Comparison of ENCODE assay signal across 8 mouse cellular contexts in the genomic region with DNA sequence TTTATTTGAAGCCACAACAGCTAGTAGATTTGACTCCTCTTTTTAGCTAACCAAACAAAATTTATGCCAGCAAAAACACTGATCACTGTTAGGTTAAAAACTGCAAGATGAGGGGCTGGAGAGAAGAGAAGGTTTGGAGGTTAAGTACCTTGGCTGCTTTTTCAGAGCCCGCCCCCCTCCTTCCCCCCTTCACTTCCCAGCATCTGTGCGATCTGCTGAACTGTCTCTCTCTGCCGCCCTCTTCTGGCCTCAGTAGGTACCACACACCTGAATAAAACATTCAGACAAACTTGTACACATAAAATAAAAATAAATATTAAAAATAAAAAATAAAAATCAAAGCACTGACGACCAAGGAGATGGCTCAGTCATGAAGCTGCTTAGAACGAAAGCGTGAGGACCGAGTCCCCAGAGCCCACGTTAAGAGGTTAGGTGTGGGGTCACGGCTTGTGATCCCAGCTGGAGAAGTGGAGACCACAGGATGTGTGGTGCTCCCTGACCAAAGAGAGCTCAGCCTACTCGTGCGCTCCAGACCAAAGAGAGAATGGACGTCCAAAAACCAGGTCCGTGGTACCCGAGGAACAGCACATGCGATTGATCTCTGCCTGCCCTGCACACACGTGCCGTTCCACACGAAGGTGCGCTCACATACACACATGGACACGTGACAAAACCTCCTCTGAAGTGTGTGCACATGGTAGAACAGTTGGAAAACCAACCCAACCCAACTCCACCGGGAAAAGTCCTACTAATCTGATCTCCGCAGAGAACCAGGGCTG. TPM values are rescaled to one million over a fixed set of nuclear protein-coding genes. Genes with fewer than 3 reads are reported as not detected.
DNase-seq lines count a peak whose midpoint lies in the region; ATAC-seq and TF ChIP-seq lines count a peak whose summit lies in the region.

No protein-coding gene starts in this region.

- H3K27ac ChIP-seq in hindbrain, embryonic 11.5 days (ENCODE audit: low read depth, low read length), result no peak overlapping the region
- no peak overlapping the region for H3K27ac ChIP-seq in hindbrain, embryonic 16.5 days (ENCODE audit: low read depth, low read length)
- H3K27ac ChIP-seq in embryonic fibroblast, embryonic 13.5 days (ENCODE audit: insufficient read depth, low read length), result no peak overlapping the region
- no peak overlapping the region for H3K27ac ChIP-seq in hindbrain, embryonic 12.5 days

- no peaks in the 10 kb centered on the region for H3K4me1 ChIP-seq in hindbrain, embryonic 11.5 days (replicated peaks; ENCODE audit: control insufficient read depth, insufficient read depth, low read length)
- peaks cover 4% of the 10 kb centered on the region for H3K4me1 ChIP-seq in hindbrain, embryonic 16.5 days (ENCODE audit: control insufficient read depth, insufficient read depth, low read depth, low read length)
- H3K4me1 ChIP-seq in embryonic fibroblast, embryonic 13.5 days (ENCODE audit: control insufficient read depth, insufficient read depth, low read length), result no peaks in the 10 kb centered on the region
- H3K4me1 ChIP-seq in hindbrain, embryonic 12.5 days, result peaks cover 8% of the 10 kb centered on the region

- no peak overlapping the region for H3K4me3 ChIP-seq in hindbrain, embryonic 11.5 days (ENCODE audit: low read depth, low read length)
- no peak overlapping the region for H3K4me3 ChIP-seq in hindbrain, embryonic 16.5 days (ENCODE audit: low read length)
- H3K4me3 ChIP-seq in embryonic fibroblast, embryonic 13.5 days (ENCODE audit: insufficient read depth, low read length), result no peak overlapping the region
- no peak overlapping the region for H3K4me3 ChIP-seq in hindbrain, embryonic 12.5 days

- TF ChIP-seq CTCF in embryonic fibroblast, embryonic 13.5 days (IDR thresholded peaks at IDR 0.05; ENCODE audit: borderline replicate concordance, insufficient read depth, low read length), result peak; percentile 19; the same call in 1 of the 2 replicates

- WGBS in hindbrain, embryonic 11.5 days, result 72% methylated on average over 22 of the region's 22 CpGs
- 73% methylated on average over 22 of the region's 22 CpGs for WGBS in hindbrain, embryonic 16.5 days
- 76% methylated on average over 22 of the region's 22 CpGs for WGBS in hindbrain, embryonic 12.5 days

- H3K36me3 ChIP-seq in hindbrain, embryonic 11.5 days (ENCODE audit: control insufficient read depth, insufficient read depth, low read length), result no peaks in the 10 kb centered on the region
- H3K36me3 ChIP-seq in hindbrain, embryonic 16.5 days (ENCODE audit: control insufficient read depth, insufficient read depth, low read length), result no peaks in the 10 kb centered on the region
- no peaks in the 10 kb centered on the region for H3K36me3 ChIP-seq in hindbrain, embryonic 12.5 days

- DNase-seq in hindbrain, embryonic 11.5 days (ENCODE audit: low spot score), result peak; percentile 71
- DNase-seq in urinary bladder, postnatal 25 days (ENCODE audit: low spot score), result peak; percentile 19
- DNase-seq in urinary bladder, adult 2 months (ENCODE audit: low spot score), result no peak
- DNase-seq in lung, postnatal 36 days, result peak; percentile 41

- H3K4me2 ChIP-seq in hindbrain, embryonic 11.5 days (replicated peaks; ENCODE audit: low read depth, low read length), result no peak overlapping the region
- no peak overlapping the region for H3K4me2 ChIP-seq in hindbrain, embryonic 16.5 days (ENCODE audit: low read length)
- no peak overlapping the region for H3K4me2 ChIP-seq in hindbrain, embryonic 12.5 days (replicated peaks)

- TF ChIP-seq POLR2A in embryonic fibroblast, embryonic 13.5 days (IDR thresholded peaks at IDR 0.05; ENCODE audit: low read depth, low read length), result no peak

- no peaks in the 10 kb centered on the region for H3K9me3 ChIP-seq in hindbrain, embryonic 11.5 days (ENCODE audit: control insufficient read depth, low read length)
- no peaks in the 10 kb centered on the region for H3K9me3 ChIP-seq in hindbrain, embryonic 16.5 days (ENCODE audit: control insufficient read depth, low read length)
- H3K9me3 ChIP-seq in hindbrain, embryonic 12.5 days (replicated peaks), result no peaks in the 10 kb centered on the region; the same call in 1 of the 2 replicates

- no peak overlapping the region for H3K9ac ChIP-seq in hindbrain, embryonic 11.5 days (ENCODE audit: low read depth, low read length)
- H3K9ac ChIP-seq in hindbrain, embryonic 16.5 days (ENCODE audit: low read depth, low read length), result no peak overlapping the region
- no peak overlapping the region for H3K9ac ChIP-seq in hindbrain, embryonic 12.5 days

- no peak for ATAC-seq in hindbrain, embryonic 11.5 days (ENCODE audit: low FRiP score)
- no peak for ATAC-seq in hindbrain, embryonic 16.5 days
- no peak for ATAC-seq in inflammation-experienced regulatory T-cells, adult 6 months
- no peak for ATAC-seq in hindbrain, embryonic 12.5 days (ENCODE audit: low FRiP score)

- no peaks in the 10 kb centered on the region for H3K27me3 ChIP-seq in hindbrain, embryonic 11.5 days (ENCODE audit: control insufficient read depth, insufficient read depth, low read length)
- no peaks in the 10 kb centered on the region for H3K27me3 ChIP-seq in hindbrain, embryonic 16.5 days (replicated peaks; ENCODE audit: control insufficient read depth, insufficient read depth, low read length)
- no peaks in the 10 kb centered on the region for H3K27me3 ChIP-seq in hindbrain, embryonic 12.5 days

RNA-seq across cellular contexts. Expression of a gene that starts 37.4 kb away (rescaled TPM):
- 34.7 and 37.4 TPM in 2 replicates for polyA plus RNA-seq in hindbrain, embryonic 11.5 days (2014; fragmentation: Nextera tagmentation; extraction: Ambion mirVana)
- polyA plus RNA-seq in hindbrain, embryonic 16.5 days (2015; fragmentation: Nextera tagmentation; extraction: Ambion mirVana), result 30.8 and 35.0 TPM in 2 replicates
- polyA plus RNA-seq in urinary bladder, adult 2 months (2012; rRNA removed), result 13.4 and 14.3 TPM in 2 replicates
- polyA plus RNA-seq in embryonic fibroblast, embryonic 13.5 days (2011; ENCODE audit: insufficient read length, low read depth, missing spikeins), result 14.7 and 23.1 TPM in 2 replicates
- polyA plus RNA-seq in inflammation-experienced regulatory T-cells, adult 6 months (2017; shearing (Covaris generic)), result 10 to 100 TPM; 21.5 to 28.4 (median 24.7) TPM
- 37.7 and 39.0 TPM in 2 replicates for polyA plus RNA-seq in hindbrain, embryonic 12.5 days (2016; fragmentation: Nextera tagmentation; extraction: Ambion mirVana)
